Mouse (Mus musculus) stomach, postnatal 0 days (tissue): ENCODE measurements around the gene Ptprm. TPM values are rescaled to one million over a fixed set of nuclear protein-coding genes. Genes with fewer than 3 reads are reported as not detected.

Experiments
- ATAC-seq: fragments of 200-750 bp; cut with Nextera tagmentation; 2 replicates; pipeline ENCODE4 v1.8.0; 2017; ENCODE audit not compliant: low FRiP score, low TSS enrichment
- DNase-seq: peaks from one replicate; pipeline ENCODE4 v3.0.0-alpha.2; 2016; ENCODE audit warnings: low spot score
- H3K27ac ChIP-seq: fragments of 300-500 bp; sonication (generic); replicated peaks from 2 replicates; pipeline ENCODE4 v1.5.1; 2014; ENCODE audit warnings: mild to moderate bottlenecking, control low read depth
- H3K27me3 ChIP-seq: fragments of 300-500 bp; sonication (generic); 2 replicates; pipeline ENCODE4 v1.6.1; 2014; ENCODE audit warnings: low read length; ENCODE audit not compliant: control insufficient read depth, insufficient read depth
- H3K36me3 ChIP-seq: fragments of 300-500 bp; sonication (generic); 2 replicates; pipeline ENCODE4 v1.6.1; 2014; ENCODE audit warnings: low read length, mixed read lengths; ENCODE audit not compliant: control insufficient read depth, insufficient read depth
- H3K4me1 ChIP-seq: fragments of 300-500 bp; sonication (generic); replicated peaks from 2 replicates; pipeline ENCODE4 v1.6.1; 2014; ENCODE audit warnings: antibody characterized with exemption; ENCODE audit not compliant: control insufficient read depth, insufficient read depth
- H3K4me2 ChIP-seq: fragments of 300-500 bp; sonication (generic); replicated peaks from 2 replicates; pipeline ENCODE4 v1.6.1; 2014; ENCODE audit warnings: low read depth, mild to moderate bottlenecking, control low read depth, moderate library complexity
- H3K4me3 ChIP-seq: fragments of 300-500 bp; sonication (generic); 2 replicates; pipeline ENCODE4 v1.5.1; 2014; ENCODE audit warnings: low read depth, low read length, control low read depth
- H3K9ac ChIP-seq: fragments of 300-500 bp; sonication (generic); 2 replicates; pipeline ENCODE4 v1.6.1; 2014; ENCODE audit warnings: mild to moderate bottlenecking, low read length, control low read depth, mixed read lengths
- H3K9me3 ChIP-seq: fragments of 300-500 bp; sonication (generic); 2 replicates; pipeline ENCODE4 v1.6.1; 2016; ENCODE audit warnings: low read length; ENCODE audit not compliant: control insufficient read depth
- CTCF ChIP-seq: IDR thresholded peaks from 2 replicates; pipeline ENCODE4 v1.5.1; 2016; ENCODE audit warnings: antibody characterized with exemption, low read depth, mild to moderate bottlenecking, moderate library complexity
- EP300 ChIP-seq: optimal IDR thresholded peaks from 2 replicates; pipeline ENCODE3; 2016; ENCODE audit warnings: antibody characterized with exemption
- WGBS: fragments of 180-500 bp; shearing (Covaris S2); extraction: QIAGEN DNeasy Blood & Tissue Kit; methylation state at CpG from one replicate; pipeline ENCODE4 v1.1.7; 2014; 5-methylcytosine and 5-hydroxymethylcytosine counted together
- polyA plus RNA-seq: library from polyadenylated mRNA; unstranded; fragments of >200 nt; fragmentation: Nextera tagmentation; extraction: Ambion mirVana; gene quantifications from 2 replicates; pipeline ENCODE4 v1.2.1, GENCODE M21; 2015

The Ptprm gene
- polyA plus RNA-seq, 1 experiment from 2014 or later, result 3.6 TPM

DNA sequence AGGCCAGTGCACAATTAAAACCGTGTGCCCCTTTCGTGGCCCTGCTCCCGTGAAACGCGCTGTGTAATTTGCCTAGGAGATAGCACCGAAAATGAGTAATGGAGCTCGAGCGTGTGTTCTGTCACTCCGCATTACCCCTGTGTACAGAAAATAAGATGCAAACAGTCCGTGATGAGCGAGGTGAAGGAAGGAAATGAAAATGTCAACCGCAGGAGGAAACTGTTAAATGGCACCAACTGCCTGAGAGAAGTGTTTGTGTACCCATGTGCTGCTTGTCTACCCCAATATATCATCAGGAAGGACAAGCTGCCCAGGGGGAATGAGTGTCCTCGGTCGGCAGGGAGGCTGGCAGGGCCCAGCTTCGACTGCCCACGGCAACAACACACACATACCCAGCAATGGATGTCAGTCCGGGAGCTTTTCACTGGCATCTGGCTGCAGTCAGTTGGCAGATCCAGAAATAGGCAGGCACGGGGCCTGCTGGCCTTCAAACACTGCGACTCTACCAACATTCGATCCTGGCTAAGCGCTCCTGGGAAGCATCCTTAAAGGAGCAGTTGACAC is 79.6 kb downstream of the Ptprm start:
- Histone ChIP-seq H3K27me3 (no peaks in the 10 kb centered on the region), H3K4me3 (no peak overlapping the region), H3K36me3 (no peaks in the 10 kb centered on the region), H3K4me2 (no peak overlapping the region), H3K27ac (no peak overlapping the region), H3K9me3 (no peaks in the 10 kb centered on the region), H3K4me1 (no peaks in the 10 kb centered on the region), H3K9ac (no peak overlapping the region)
- 54% methylated on average over 21 of the region's 21 CpGs for WGBS
- no peak for TF ChIP-seq CTCF
- TF ChIP-seq EP300, result no peak
- DNase-seq (no peak), ATAC-seq (no peak)

DNA sequence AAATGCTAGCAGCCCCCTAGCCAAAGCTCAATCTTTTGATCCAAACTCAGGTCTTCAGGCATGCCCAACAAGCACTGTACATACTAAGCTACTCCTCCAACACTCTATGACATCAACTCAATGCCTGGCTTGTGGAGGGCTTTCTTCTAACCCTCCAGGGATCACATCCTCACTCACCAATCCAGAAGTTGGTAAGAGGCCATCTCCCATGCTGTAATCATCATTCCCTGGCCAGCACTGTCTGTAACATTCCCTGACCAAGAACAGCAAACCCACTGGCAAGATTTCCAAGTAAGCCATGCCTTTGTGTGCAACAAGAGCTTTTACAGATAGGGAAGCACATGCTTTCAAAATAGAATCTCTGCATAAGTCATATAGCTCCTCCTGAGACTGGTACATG is 81.3 kb downstream of the Ptprm start:
- no peaks in the 10 kb centered on the region for H3K36me3 ChIP-seq
- ATAC-seq, result no peak
- no peak overlapping the region for H3K4me2 ChIP-seq
- no peak overlapping the region for H3K4me3 ChIP-seq
- H3K4me1 ChIP-seq, result no peaks in the 10 kb centered on the region
- no peak overlapping the region for H3K9ac ChIP-seq
- no peak for DNase-seq
- no peak overlapping the region for H3K27ac ChIP-seq
- TF ChIP-seq EP300, result no peak
- TF ChIP-seq CTCF, result no peak
- H3K9me3 ChIP-seq, result no peaks in the 10 kb centered on the region
- H3K27me3 ChIP-seq, result no peaks in the 10 kb centered on the region

DNA sequence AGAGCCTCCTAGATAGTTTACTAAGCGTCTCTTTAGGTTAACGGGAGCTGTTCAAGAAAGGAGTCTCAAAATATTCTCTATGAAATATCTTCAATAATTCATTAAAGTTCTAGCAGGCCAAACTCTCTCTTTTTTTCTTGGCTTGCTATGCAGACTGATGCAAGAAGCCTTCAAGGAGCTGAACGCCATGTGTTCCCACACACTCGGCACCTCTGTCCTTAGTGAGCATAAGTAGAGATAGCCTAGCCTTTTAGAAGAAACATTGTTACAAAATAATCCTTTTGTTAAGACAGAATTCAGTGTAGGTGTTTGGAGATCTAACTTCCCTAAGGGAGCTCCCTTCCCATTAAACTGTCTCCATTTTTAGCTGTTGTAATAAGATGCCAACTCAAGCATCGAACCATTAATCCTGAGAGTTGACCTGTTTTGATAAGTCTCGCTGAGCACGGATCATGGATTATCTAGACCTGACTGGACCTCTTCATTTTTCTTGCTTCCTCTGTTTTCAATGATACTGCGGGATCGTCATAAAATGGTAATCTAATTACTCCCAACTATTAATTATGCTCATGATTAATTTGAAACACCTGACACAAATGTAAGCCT is 85.7 kb downstream of the Ptprm start:
- no peak overlapping the region for H3K27ac ChIP-seq
- no peaks in the 10 kb centered on the region for H3K27me3 ChIP-seq
- H3K4me3 ChIP-seq, result no peak overlapping the region
- WGBS, result 76% methylated on average over 9 of the region's 9 CpGs
- no peak overlapping the region for H3K4me2 ChIP-seq
- no peaks in the 10 kb centered on the region for H3K4me1 ChIP-seq
- no peak overlapping the region for H3K9ac ChIP-seq
- H3K36me3 ChIP-seq, result no peaks in the 10 kb centered on the region
- DNase-seq (no peak), ATAC-seq (no peak)
- no peaks in the 10 kb centered on the region for H3K9me3 ChIP-seq
- no peak for TF ChIP-seq EP300
- TF ChIP-seq CTCF, result no peak

DNA sequence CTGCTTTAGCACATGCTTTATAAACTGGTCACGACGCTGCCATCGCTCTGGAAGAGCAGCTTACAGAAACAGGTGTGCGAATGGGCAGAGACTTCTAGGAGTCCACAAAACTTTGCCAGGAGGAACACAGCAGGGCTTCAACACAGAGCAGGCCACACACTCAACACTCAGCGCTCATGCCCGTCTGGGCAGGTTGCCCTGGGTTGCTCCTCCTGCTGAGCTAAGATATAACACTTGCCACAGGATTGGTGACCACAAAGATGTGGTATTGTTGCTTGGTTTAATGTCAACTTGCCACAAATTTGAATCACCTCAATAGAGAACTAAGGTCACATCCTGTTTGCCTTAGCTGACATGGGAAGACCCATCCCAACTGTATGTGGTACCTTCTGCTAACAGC is 88.0 kb downstream of the Ptprm start:
- no peak overlapping the region for H3K4me3 ChIP-seq
- ATAC-seq (no peak), DNase-seq (no peak)
- TF ChIP-seq CTCF (no peak), EP300 (no peak)
- WGBS, result 96% methylated on average over 6 of the region's 6 CpGs
- H3K27ac ChIP-seq, result no peak overlapping the region
- H3K4me2 ChIP-seq, result no peak overlapping the region
- H3K9ac ChIP-seq, result no peak overlapping the region
- no peaks in the 10 kb centered on the region for H3K4me1 ChIP-seq
- no peaks in the 10 kb centered on the region for H3K27me3 ChIP-seq
- no peaks in the 10 kb centered on the region for H3K9me3 ChIP-seq
- H3K36me3 ChIP-seq, result no peaks in the 10 kb centered on the region

DNA sequence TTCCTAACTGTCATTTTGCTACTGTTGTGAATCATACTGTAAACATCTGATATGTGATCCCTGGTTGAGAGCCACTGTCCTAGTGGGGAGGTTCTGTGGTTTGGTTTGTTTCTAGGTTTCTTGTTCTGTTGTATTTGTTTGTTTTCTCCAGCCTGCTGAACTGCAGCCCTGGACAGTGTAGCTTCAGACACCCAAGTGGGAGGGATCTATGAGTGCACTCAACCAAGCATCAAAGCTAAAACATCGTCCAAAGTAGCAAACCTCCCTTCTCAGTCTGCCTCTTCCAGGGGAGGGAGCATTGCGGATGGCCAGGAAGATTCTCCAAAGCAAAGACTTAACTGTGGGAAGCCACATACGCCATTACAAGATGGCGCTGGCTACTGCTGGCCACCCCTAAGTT is 88.7 kb downstream of the Ptprm start:
- no peaks in the 10 kb centered on the region for H3K4me1 ChIP-seq
- ATAC-seq, result no peak
- 91% methylated on average over 4 of the region's 4 CpGs for WGBS
- DNase-seq, result no peak
- no peaks in the 10 kb centered on the region for H3K36me3 ChIP-seq
- H3K27me3 ChIP-seq, result no peaks in the 10 kb centered on the region
- no peak overlapping the region for H3K27ac ChIP-seq
- no peak overlapping the region for H3K4me3 ChIP-seq
- no peaks in the 10 kb centered on the region for H3K9me3 ChIP-seq
- H3K9ac ChIP-seq, result no peak overlapping the region
- TF ChIP-seq EP300 (no peak), CTCF (no peak)
- H3K4me2 ChIP-seq, result no peak overlapping the region

DNA sequence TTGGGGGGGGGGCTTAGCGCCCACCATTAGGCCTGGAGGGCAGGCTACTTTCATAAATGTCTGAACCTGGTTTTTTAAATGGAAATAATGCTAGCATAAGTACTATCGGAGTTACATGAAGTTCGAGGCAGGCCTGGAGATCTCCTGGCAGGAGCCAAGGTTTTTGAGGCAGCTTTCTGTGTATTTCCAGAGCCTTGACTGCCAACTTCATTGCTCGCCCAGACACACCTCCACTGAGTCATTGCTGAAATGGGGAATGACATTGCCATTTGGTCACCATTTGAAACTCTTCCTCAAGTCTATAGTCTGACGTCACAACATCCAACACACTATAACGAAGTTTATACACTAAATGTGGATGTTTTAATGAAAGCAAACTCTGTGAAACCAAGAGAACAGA is 89.5 kb downstream of the Ptprm start:
- H3K4me3 ChIP-seq, result no peak overlapping the region
- no peak for DNase-seq
- H3K9ac ChIP-seq, result no peak overlapping the region
- H3K27me3 ChIP-seq, result no peaks in the 10 kb centered on the region
- 83% methylated on average over 6 of the region's 6 CpGs for WGBS
- H3K9me3 ChIP-seq, result no peaks in the 10 kb centered on the region
- no peaks in the 10 kb centered on the region for H3K36me3 ChIP-seq
- H3K4me2 ChIP-seq, result no peak overlapping the region
- no peak overlapping the region for H3K27ac ChIP-seq
- H3K4me1 ChIP-seq, result no peaks in the 10 kb centered on the region
- ATAC-seq, result no peak
- TF ChIP-seq CTCF (no peak), EP300 (no peak)
